Mouse (Mus musculus) lung, adult 2 months (tissue): ENCODE data around the gene 1700030K09Rik. TPM values are rescaled to one million over a fixed set of nuclear protein-coding genes. Genes with fewer than 3 reads are reported as not detected.

Experiments used
- DNase-seq: peaks from one replicate; pipeline ENCODE4 v3.0.0; 2022
- H3K4me1 ChIP-seq: fragments of 200-500 bp; 2 replicates; pipeline ENCODE4 v1.6.1; 2011; ENCODE audit warnings: low read length; ENCODE audit not compliant: control insufficient read depth, insufficient read depth
- H3K4me3 ChIP-seq: fragments of 200-500 bp; replicated peaks from 2 replicates; pipeline ENCODE3; 2011; ENCODE audit warnings: low read depth, mild to moderate bottlenecking, control low read depth, low read length; ENCODE audit errors: extremely low read depth
- CTCF ChIP-seq: fragments of 200-500 bp; IDR thresholded peaks from 2 replicates; pipeline ENCODE4 v1.5.1; 2011; ENCODE audit warnings: mild to moderate bottlenecking, low read length, control low read depth; ENCODE audit not compliant: insufficient read depth
- POLR2A ChIP-seq: fragments of 200-500 bp; IDR thresholded peaks from 2 replicates; pipeline ENCODE4 v1.6.1; 2011; ENCODE audit warnings: low read depth, mild to moderate bottlenecking, control low read depth, low read length, borderline replicate concordance; ENCODE audit errors: extremely low read depth
- WGBS: fragments of 180-500 bp; shearing (Covaris S2); methylation state at CpG from one replicate; pipeline ENCODE4 v1.1.7; 2018; 5-methylcytosine and 5-hydroxymethylcytosine counted together
- polyA plus RNA-seq: library from polyadenylated mRNA; depleted of rRNA; stranded (reverse); fragments of >200 nt; gene quantifications from 2 replicates; pipeline ENCODE4 v1.2.3, GENCODE M21; 2012; rRNA removed

1700030K09Rik gene
- polyA plus RNA-seq: 6.4 and 8.7 TPM in 2 replicates

- Histone ChIP-seq H3K4me1 (no peaks in the 10 kb centered on the region), H3K4me3 (peak within 1 kb of the TSS; percentile 75)
- TF ChIP-seq POLR2A (peak; percentile 50; the same call in 1 of the 2 replicates), CTCF (no peak)
- 6% methylated on average over 34 of the region's 34 CpGs for WGBS
- peak; percentile 98 for DNase-seq
Measured at GRCm38 (mm10) chr8:72443338-72443993, at the start of gene 1700030K09Rik, which contains the start of gene Calr3. Gene 1700030K09Rik (plus strand): TSS chr8:72443880. Gene Calr3 (minus strand): TSS chr8:72443870.

- TF ChIP-seq CTCF (no peak), POLR2A (no peak)
- WGBS: 61% methylated on average over 1 of the region's 1 CpGs
- no peak overlapping the region for H3K4me3 ChIP-seq
- DNase-seq: no peak
- peaks cover 19% of the 10 kb centered on the region for H3K4me1 ChIP-seq
Measured at GRCm38 (mm10) chr8:72401381-72401780, 42.3 kb upstream of the 1700030K09Rik start.

- WGBS: 81% methylated on average over 3 of the region's 3 CpGs
- no peak for DNase-seq
- TF ChIP-seq CTCF (no peak), POLR2A (no peak)
- H3K4me1 ChIP-seq: peaks cover 19% of the 10 kb centered on the region
- H3K4me3 ChIP-seq: no peak overlapping the region
Measured at GRCm38 (mm10) chr8:72402981-72403380, 40.7 kb upstream of the 1700030K09Rik start.

GRCm38 (mm10) chr8:72407878-72408277, 35.8 kb upstream of the 1700030K09Rik start:
- WGBS: 60% methylated on average over 1 of the region's 1 CpGs
- Histone ChIP-seq H3K4me1 (peaks cover 6% of the 10 kb centered on the region), H3K4me3 (no peak overlapping the region)
- DNase-seq: no peak
- no peak for TF ChIP-seq CTCF
- TF ChIP-seq POLR2A: no peak

- WGBS: 29% methylated on average over 3 of the region's 3 CpGs
Measured at GRCm38 (mm10) chr8:72409443-72409842, 34.2 kb upstream of the 1700030K09Rik start.

GRCm38 (mm10) chr8:72413839-72414238, 29.8 kb upstream of the 1700030K09Rik start:
- WGBS: 59% methylated on average over 7 of the region's 7 CpGs
- no peak for TF ChIP-seq POLR2A
- TF ChIP-seq CTCF: no peak
- DNase-seq: no peak
- Histone ChIP-seq H3K4me1 (peaks cover 12% of the 10 kb centered on the region), H3K4me3 (no peak overlapping the region)

More at GRCm38 (mm10) chr8:72409443-72409842, 34.2 kb upstream of the 1700030K09Rik start:
- peaks cover 12% of the 10 kb centered on the region for H3K4me1 ChIP-seq
- no peak overlapping the region for H3K4me3 ChIP-seq
- TF ChIP-seq CTCF: no peak
- TF ChIP-seq POLR2A: no peak
- no peak for DNase-seq

GRCm38 (mm10) chr8:72415252-72415651, 28.4 kb upstream of the 1700030K09Rik start:
- no peak for TF ChIP-seq POLR2A
- no peak for TF ChIP-seq CTCF
- H3K4me1 ChIP-seq: peaks cover 6% of the 10 kb centered on the region
- no peak overlapping the region for H3K4me3 ChIP-seq
- 52% methylated on average over 2 of the region's 2 CpGs for whole genome bisulfite sequencing
- DNase-seq: no peak

GRCm38 (mm10) chr8:72418073-72418472, 25.6 kb upstream of the 1700030K09Rik start:
- peaks cover 10% of the 10 kb centered on the region for H3K4me1 ChIP-seq
- 79% methylated on average over 4 of the region's 4 CpGs for WGBS
- no peak for DNase-seq
- TF ChIP-seq POLR2A: no peak
- no peak for TF ChIP-seq CTCF
- H3K4me3 ChIP-seq: no peak overlapping the region

- peak overlapping the region; percentile 80 for H3K4me3 ChIP-seq
- under 1% methylated on average over 63 of the region's 73 CpGs for WGBS
- peaks cover 4% of the 10 kb centered on the region for H3K4me1 ChIP-seq
- TF ChIP-seq CTCF (no peak), POLR2A (no peak)
- DNase-seq: peak; percentile 34
Measured at GRCm38 (mm10) chr8:72420571-72421361, 22.9 kb upstream of the 1700030K09Rik start.
